Mouse (Mus musculus): ENCODE results near the gene Rit1.

- TF ChIP-seq CTCF (IDR thresholded peaks at IDR 0.05) (no peak), EP300 (IDR thresholded peaks at IDR 0.05) (no peak)
These were observed 2.9 kb upstream of the Rit1 start for GRCm38 (mm10) chr3:88713709-88714108.
